Comparison of ENCODE assay signal across 13 mouse cellular contexts in the genomic region with DNA sequence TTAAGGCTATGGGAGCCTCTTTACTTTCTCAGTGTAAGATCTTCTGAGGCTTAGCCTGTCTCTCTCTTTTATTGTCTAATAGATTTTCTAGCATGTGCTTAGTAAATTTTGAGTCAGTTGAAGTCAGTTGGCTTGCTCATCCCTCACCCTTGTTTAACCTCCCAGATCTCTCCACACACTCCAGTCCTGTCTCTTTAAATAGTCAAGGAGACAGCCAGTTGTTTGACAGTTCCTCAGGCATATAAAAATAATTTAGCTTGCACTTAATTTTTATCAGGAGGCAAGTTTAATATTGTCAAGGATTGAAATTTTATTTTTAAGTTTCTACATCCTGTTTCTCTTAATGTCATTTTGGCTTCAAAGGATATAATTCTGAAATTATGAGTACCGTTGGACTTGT.
"Had no signal": no experiment of that assay in that cellular context is flagged by ENCODE, and none has a peak within 500 bp of the region (broad histone marks: within the 10 kb centered on the region; RNA-seq: fewer than 3 reads in every experiment).

No protein-coding gene starts in this region.

- ATAC-seq: hindbrain, postnatal 0 days; inflammation-experienced regulatory T-cells, adult 6 months; liver, embryonic 12.5 days had no signal

- H3K36me3 ChIP-seq: limb, embryonic 13.5 days; liver, embryonic 12.5 days; liver, embryonic 15.5 days had no signal

- H3K4me2 ChIP-seq: hindbrain, embryonic 14.5 days; limb, embryonic 13.5 days; liver, embryonic 12.5 days; liver, embryonic 15.5 days; midbrain, embryonic 11.5 days had no signal

- DNase-seq: kidney, adult 9 months; left cerebral cortex, postnatal 4 days; liver; lung, adult 18-20 months; midbrain, embryonic 14.5 days; thymus, postnatal 25 days had no signal

- H3K4me3 ChIP-seq: limb, embryonic 13.5 days; liver, embryonic 12.5 days; liver, embryonic 15.5 days had no signal

- H3K9ac ChIP-seq: hindbrain, embryonic 14.5 days; limb, embryonic 13.5 days; liver, embryonic 12.5 days; liver, embryonic 15.5 days had no signal

- H3K9me3 ChIP-seq: liver, embryonic 12.5 days; liver, embryonic 15.5 days had no signal

- H3K4me1 ChIP-seq: limb, embryonic 13.5 days; liver, embryonic 12.5 days; liver, embryonic 15.5 days had no signal

- H3K27me3 ChIP-seq: liver, embryonic 12.5 days; liver, embryonic 15.5 days had no signal

- H3K27ac ChIP-seq: hindbrain, embryonic 14.5 days; hindbrain, postnatal 0 days; limb, embryonic 13.5 days; liver, embryonic 12.5 days; liver, embryonic 15.5 days had no signal
